Mouse (Mus musculus) cerebellum, adult (tissue): ENCODE data around the gene Syk.
A peak's percentile ranks its signal among the peaks of the same experiment; 100 is the strongest.

Experiments
- ATAC-seq: cut with Nextera tagmentation; 2 replicates; pipeline ENCODE4 v1.9.2; 2017; ENCODE audit warnings: mild to moderate bottlenecking, moderate library complexity, mixed read lengths; ENCODE audit not compliant: insufficient number of reproducible peaks, low FRiP score, low TSS enrichment

Syk gene

GRCm38 (mm10) chr13:52596692-52597091, 13.7 kb downstream of the Syk start:
- no peak for ATAC-seq

- no peak for ATAC-seq
Measured at GRCm38 (mm10) chr13:52597092-52597678, 14.2 kb downstream of the Syk start.

- no peak for ATAC-seq
Measured at GRCm38 (mm10) chr13:52598233-52598632, 15.3 kb downstream of the Syk start.

- ATAC-seq, result no peak
Measured at GRCm38 (mm10) chr13:52600015-52600643, 17.2 kb downstream of the Syk start.

GRCm38 (mm10) chr13:52602752-52603151, 19.8 kb downstream of the Syk start:
- ATAC-seq, result no peak

- ATAC-seq, result no peak
Measured at GRCm38 (mm10) chr13:52603704-52604349, 20.9 kb downstream of the Syk start.

GRCm38 (mm10) chr13:52605006-52605405, 22.0 kb downstream of the Syk start:
- ATAC-seq, result no peak

- no peak for ATAC-seq
Measured at GRCm38 (mm10) chr13:52605911-52606310, 22.9 kb downstream of the Syk start.

GRCm38 (mm10) chr13:52606656-52607275, 23.8 kb downstream of the Syk start:
- no peak for ATAC-seq

GRCm38 (mm10) chr13:52607964-52608363, 25.0 kb downstream of the Syk start:
- ATAC-seq, result no peak

GRCm38 (mm10) chr13:52610463-52610862, 27.5 kb downstream of the Syk start:
- ATAC-seq, result no peak

GRCm38 (mm10) chr13:52613266-52613665, 30.3 kb downstream of the Syk start:
- ATAC-seq, result no peak

- ATAC-seq, result no peak
Measured at GRCm38 (mm10) chr13:52615085-52615484, 32.1 kb downstream of the Syk start.

- no peak for ATAC-seq
Measured at GRCm38 (mm10) chr13:52617096-52617714, 34.2 kb downstream of the Syk start.

GRCm38 (mm10) chr13:52618592-52618991, 35.6 kb downstream of the Syk start:
- no peak for ATAC-seq

GRCm38 (mm10) chr13:52619482-52619881, 36.5 kb downstream of the Syk start:
- no peak for ATAC-seq

- ATAC-seq, result no peak
Measured at GRCm38 (mm10) chr13:52624038-52624437, 41.1 kb downstream of the Syk start.

GRCm38 (mm10) chr13:52628602-52629001, 45.6 kb downstream of the Syk start:
- 0 out of 2 replicates have a peak, but pooled peaks have one; percentile 46 for ATAC-seq

GRCm38 (mm10) chr13:52631624-52632023, 48.7 kb downstream of the Syk start:
- ATAC-seq, result no peak

GRCm38 (mm10) chr13:52635484-52635883, 52.5 kb downstream of the Syk start:
- no peak for ATAC-seq

GRCm38 (mm10) chr13:52636176-52636748, 53.3 kb downstream of the Syk start:
- ATAC-seq, result no peak
